Mouse (Mus musculus): Measurements from ENCODE around the gene Tmem132e.

DNA sequence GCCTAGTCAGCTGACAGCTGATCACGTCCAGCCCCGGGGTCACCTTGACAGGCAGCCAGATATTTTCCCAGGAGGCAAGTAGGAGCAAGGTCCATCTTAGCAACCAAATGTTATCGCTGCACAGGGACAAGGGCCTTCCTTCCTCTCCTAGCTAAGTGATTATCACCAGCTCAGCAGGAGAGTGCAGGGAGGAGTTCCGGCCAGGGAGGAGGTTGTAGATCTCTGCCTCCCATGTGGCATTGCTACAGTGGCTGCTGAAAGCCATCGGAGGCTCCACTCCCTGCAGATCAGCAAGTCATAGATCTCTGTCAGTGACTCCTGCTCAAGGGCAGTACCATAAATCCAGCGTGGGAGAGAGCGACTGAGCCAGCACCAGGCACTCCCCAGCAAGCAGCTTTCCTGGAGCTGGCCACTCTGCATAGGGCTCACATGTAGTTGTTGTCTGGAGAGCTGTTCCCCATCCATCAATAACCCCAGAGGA is 48.7 kb upstream of the Tmem132e start:
- TF ChIP-seq CTCF (IDR thresholded peaks at IDR 0.05) (no peak), EP300 (IDR thresholded peaks at IDR 0.05) (no peak)
